Mouse (Mus musculus) liver, embryonic 14.5 days (tissue): ENCODE results near the gene Spin1.

Experiments used
- CTCF ChIP-seq: IDR thresholded peaks from 2 replicates; pipeline ENCODE4 v1.5.1; 2016; ENCODE audit warnings: antibody characterized with exemption, low read depth, control low read depth
- EP300 ChIP-seq: IDR thresholded peaks from 2 replicates; pipeline ENCODE4 v1.6.1; 2016; ENCODE audit warnings: antibody characterized with exemption, low read depth

- TF ChIP-seq CTCF = no peak
- TF ChIP-seq EP300 = no peak
Observed at GRCm38 (mm10) chr13:51103861-51104650, 3.4 kb downstream of the Spin1 start.
